Mouse (Mus musculus): ENCODE results near the gene Eda.

Gene Eda

DNA sequence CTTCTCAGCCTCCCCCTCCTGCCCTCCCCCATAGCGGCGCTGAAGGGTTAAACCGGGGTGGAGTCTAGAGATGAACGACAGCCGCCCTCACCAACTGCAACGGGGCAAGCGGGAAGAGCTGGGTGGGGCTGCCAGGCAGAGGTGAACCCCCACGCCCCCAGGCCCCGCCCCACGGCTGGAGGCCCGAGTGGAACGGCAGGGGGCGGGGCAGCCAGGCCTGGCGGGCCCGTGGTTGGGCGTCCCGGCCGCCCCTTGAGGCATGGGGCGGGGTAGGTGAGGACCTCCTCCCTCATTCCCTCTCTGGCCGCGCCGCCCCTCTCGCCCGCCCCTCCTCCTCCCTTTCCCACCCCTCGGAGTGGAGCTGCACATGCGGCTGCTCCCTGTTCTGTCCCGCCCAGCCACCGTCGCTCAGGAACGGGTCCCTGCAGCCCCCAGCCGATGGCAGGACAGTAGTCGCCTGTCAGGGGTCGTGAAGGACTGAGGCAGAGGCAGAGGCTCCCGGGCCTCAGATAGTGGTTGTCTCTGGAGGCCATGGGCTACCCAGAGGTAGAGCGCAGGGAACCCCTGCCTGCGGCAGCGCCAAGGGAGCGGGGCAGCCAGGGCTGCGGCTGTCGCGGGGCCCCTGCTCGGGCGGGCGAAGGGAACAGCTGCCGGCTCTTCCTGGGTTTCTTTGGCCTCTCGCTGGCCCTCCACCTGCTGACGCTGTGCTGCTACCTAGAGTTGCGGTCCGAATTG lies at the start of gene Eda:
TSS of gene Eda (plus strand) at position 357 of the 735 bp plus-strand sequence.
- peak; percentile 78 for DNase-seq

DNA sequence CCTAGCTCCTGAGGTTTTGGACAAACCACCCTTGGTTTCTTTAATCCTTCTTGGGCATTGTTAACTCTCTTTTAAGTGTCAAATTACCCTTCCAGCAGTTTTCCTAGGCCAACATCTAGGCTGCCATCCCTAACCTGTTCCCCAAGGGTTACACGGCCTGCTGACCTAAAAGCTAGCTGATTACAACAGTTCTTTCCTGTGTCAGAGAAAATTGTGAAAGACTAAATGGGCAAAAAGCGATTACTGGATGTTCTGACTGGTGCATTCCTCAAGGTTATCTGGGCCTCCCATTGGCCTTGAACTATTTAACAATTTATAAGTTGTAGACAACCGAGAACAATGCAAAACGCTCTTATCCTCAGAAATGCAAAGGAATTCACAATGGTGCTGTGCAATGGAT lies 14.4 kb upstream of the Eda start:
- no peak for DNase-seq

DNA sequence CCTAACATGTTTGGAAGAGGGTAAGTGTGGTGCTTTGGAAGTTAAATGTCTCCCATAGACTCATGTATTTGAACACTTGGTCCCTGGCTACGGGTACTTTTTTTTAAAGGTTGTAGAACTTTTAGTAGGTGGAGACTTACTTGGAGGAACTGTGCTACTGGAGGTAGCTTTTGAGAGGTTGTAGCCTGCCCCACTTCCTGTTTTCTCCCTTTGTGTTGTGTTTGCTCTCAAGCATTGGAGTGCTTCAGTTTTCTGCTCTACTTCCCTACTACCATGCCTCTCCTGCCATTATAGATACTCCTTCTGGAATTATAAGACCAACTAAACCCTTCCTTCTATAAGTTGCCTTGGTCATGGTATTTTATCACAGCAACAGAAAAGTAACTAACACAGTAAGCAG lies 5.3 kb upstream of the Eda start:
- no peak for DNase-seq

DNA sequence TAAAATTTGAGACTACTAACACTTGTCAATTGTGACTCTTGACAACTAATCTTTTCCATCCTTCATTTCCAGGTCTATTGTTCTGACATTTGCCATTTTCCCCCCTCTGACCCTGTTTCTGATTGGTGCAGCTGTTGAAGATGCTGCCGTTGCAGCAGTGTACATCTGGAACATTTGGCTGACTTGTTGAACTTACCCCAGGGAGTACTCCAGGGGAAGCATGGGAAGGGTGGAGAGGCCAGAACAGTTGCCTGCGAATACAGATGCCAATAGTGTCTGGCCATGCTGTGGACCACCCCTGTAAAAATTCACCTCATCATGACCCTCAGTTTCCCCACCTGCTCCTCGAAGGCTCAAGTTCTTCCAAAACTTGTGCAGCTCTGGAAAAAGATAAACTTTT lies 1.0 kb upstream of the Eda start:
- DNase-seq = no peak

DNA sequence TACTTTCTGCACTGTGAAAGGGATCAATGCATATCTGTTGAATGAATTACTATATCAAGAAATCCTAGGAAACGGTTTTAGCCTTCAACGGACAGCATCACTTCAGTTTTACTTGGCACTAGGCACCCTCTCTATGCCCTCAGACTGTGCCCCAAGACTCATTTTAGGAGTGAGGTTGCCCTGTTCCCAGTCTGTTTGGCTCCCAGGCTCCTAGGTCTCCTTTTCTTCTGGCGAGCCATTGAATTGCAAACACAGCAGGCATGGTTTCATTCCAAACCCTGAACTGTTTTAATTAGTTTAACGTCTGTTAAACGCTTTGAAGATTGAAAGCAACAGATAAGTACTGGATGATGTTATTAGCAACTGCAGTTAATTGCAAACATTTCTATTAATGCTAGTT lies 603 bp upstream of the Eda start:
- DNase-seq = no peak

DNA sequence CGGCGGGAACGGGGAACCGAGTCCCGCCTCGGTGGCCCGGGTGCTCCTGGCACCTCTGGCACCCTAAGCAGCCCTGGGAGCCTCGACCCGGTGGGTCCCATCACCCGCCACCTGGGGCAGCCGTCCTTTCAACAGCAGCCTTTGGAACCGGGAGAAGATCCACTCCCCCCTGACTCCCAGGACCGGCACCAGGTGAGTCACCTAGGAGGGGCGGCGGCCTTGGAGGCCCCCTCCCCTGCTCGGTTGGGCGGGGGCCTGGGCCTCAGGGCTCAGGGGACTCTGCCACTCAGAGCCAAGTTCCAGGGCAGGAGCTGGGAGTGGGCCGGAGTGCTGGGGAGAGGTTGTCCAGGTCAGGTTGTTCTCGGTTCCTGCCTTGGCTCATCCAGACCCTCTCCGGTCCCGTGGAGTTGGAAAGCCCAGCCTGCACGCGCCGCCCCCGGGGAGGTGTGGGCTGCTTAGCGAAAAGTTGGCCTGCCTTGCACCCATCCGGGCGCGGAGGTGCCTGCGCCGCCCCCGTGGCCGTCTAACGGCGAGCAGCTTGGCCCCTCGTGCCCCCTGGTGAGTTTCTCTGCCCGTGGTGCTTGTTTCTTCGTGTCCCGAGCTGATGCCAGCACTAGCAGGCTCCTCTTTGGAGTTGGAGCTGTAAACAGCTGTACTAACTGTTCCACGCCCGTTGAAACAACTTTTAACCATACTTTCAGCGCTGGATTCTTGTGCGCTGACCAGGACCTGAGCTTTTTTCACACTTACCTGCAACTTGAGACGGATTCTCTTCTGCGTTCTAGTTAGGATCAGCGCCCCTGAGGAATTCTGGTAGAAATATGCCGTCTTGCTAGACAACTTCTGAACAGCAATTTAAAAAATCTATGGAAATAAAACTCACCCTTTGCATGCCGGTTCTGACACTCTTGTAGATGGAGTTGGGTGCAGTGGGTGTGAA lies 849 bp downstream of the Eda start:
- peak; percentile 6 for DNase-seq

DNA sequence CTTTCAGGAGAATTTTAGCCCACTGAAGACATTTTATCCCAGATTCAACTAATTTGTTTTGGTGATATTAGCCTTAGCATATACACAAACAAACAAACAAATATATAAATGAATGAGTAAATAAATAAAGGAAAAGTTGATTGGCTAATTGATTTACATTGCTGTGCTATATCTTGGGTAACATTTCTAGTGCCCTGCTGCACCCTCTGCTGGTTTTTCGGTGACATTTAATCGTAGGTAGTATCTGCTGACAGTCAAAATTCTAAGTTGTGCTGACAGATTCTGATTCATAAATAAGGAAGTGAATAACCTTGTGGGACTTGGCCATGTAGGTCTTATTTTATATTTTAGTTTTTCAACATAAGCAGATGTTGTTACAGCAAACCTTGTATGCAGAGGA lies 2.9 kb downstream of the Eda start:
- no peak for DNase-seq

DNA sequence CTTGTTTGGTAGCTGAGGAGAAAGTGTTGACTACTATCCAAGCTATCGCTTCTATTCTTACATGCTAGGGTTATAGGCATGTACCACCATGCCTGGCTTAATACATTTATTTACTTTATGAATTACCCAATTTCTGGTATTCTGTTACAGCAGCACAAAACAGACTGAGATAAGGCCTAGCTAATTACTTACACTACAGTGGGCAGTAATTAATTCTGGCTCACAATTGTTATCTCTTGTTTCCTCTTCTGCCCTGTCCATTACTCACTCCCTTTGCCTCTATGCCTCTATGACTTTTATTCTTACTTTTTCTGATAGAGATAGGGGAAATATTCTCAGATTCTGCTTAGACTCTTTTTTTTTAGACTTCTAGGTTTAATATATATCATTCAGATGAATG lies 18.0 kb downstream of the Eda start:
- no peak for DNase-seq

DNA sequence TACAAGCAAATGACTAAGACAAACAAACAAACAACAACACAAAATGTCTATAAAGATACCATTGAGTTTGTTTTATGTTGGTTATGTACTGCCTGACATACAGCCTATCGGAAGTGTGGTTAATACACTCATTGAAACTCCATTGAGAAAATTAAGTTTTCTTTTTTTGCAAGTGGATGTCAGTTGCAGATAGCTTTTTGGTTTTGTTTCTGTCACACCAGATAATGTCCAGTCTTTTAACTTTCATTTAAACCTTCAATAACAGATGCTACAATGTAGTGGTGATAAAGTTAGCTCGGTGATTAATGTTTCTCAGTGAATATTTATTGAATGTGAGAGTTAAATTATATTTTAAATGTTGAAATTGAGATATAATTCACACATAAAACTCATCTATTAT lies 23.9 kb downstream of the Eda start:
- DNase-seq = no peak

DNA sequence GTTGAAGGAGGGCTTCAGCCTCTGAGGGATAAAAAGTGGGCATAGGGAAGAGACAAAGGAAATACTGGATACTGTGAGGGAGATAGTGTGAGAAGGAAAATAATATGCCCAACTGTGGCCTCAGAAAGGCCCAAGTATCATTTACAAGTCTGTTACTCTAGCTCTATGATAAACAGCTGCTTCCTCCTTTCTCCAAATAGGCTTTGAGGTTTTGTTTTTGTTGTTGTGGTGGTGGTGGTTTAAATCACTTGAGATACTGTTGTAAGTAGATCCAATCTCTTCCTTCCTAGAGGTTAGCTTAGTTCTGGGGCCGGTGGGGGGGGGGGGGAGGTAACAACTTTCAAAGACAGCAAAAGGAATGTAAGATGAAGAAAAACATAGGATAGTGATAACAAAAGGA lies 143.0 kb downstream of the Eda start:
- DNase-seq = no peak

DNA sequence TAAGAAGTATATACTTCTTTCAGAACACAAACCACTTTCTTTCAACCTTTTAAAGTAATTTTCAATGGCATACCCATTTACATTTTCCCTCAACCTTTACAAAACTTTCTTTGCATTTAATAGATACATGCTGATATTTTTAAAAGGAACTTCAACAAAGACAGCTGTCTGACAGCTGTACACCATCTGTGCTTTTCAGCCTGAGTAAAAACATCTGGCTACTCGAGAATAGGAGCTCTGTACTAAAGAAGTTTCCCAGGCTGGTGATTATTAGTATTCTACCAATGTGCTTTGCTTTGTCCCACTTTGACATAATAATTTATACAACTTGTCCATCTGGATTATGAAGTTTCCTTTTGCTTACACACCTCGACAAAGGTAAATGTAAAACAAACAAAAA lies 219.9 kb downstream of the Eda start:
- DNase-seq = no peak

DNA sequence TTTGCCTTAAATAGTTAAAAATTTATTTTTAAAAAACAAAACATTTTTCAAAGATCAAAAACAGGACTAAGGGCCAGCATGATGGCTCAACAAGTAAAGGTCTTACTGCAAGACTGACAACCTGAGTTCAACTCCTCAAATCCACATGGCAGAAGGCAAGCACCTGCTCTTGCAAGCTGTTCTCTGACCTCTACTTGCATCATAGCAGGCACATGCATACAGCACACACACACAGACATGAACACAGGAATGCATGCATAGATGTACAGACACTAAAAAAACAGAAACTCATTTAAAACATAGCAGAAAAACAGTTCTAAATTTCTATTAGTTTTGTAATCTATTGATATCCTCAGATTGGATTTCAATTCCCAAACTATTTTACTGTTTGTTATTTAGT lies 338.2 kb downstream of the Eda start:
- DNase-seq = no peak

DNA sequence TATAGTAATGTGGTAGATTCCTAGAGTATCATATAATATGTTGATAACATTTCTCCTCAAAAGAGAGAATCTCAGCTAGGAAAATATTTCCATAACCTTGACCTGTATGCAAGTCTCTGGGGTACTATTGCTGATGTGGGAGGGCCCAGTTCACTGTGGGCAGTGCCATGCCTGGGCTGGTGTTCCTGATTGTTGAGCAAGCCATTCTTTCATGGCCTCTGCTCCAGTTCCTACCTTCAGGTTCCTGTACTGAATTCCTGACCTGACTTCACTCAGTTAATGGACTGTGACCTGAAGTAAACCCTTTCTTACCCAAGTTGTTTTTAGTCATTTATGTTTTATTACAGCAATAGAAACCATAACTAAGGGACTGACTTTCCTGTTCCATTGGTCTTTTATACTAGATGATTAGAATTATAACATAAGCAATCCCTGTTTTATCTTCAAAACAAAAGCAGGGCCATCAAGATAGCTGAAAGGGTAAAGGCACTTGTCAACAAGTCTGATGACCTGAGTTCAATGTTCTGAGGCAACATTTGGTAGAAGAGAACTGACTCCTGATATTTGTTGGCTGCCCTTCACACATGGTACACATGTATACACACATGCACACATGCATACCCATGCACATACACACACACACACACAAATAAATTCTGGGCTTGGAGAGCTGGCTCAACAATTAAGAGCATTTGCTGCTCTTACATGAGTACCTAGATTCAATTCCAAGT lies 338.9 kb downstream of the Eda start:
- no peak for DNase-seq

DNA sequence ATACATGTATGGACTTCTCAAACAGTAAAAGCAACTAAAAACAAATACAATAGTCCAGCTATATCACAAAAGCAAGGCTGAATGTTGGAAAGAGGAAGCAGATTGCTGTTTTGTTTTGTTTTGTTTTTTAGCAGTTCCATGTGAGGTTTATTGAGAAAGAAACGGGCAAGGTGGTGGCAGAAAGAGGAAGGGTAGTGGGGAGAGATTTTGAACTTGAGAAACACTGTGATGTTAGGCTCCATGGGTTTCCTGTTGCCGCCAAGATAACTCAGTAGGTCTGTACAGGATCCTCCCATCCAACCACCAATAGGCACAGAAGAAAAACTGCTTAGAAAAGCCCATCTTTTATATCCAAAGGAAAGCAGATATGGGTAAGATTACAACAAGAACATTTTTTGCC lies 365.3 kb downstream of the Eda start:
- DNase-seq = no peak

DNA sequence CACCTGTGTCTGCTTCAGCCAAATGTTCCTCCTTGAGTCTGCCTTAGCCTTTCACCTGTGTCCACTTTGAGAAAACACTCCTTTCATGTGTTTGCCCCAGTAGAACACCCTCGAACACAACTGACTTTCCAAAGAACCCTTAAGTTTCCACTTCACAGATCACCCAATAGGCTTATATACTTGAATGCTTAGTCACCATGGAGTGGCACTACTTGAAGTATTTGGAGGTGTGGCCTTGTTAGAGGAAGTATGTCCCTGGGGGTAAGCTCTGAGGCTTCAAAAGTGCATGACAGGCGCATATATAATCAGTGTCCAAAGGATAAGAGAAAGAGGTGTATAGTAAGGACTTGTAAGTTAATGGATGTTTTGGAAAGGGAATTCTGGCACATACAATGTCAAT lies 369.0 kb downstream of the Eda start:
- DNase-seq = no peak

DNA sequence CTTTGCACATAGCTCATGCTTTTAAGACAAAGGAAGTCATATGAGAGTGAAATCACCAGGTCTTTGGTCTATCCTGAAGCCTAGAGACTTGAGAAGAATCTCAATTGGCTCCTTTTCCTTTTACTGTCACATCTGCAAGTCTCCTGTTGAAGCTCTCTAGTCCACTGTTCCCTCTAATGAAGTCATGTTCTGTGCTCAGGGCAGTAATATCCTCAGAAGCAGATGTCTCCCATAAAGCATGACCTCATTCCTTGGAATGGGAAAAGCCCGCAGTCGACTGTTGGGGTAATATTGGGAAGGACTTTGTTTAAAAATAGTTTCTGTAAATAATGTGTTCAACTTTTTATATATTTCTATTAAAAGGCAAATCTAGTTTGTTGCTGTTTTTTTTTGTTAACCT lies 381.6 kb downstream of the Eda start:
- DNase-seq = no peak

DNA sequence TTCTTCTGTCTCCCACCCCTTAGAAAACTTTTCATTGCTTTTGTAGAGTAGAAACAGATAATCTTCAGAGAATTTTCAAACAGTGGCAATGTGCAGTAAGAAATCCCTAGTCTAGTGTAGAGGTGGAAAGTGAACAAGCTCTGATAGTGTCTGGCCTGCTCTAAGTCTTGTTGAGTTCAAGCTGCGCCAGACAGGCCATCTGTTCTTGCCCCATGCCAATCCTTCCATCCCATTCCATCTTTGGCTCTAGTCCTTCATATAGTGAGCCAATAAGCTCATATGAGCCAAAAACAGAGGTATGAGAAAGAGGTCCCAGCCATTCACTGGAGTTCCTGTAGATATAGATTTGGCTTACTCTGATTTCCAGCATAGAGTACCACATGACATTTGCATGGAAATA lies 414.5 kb downstream of the Eda start:
- DNase-seq = no peak

DNA sequence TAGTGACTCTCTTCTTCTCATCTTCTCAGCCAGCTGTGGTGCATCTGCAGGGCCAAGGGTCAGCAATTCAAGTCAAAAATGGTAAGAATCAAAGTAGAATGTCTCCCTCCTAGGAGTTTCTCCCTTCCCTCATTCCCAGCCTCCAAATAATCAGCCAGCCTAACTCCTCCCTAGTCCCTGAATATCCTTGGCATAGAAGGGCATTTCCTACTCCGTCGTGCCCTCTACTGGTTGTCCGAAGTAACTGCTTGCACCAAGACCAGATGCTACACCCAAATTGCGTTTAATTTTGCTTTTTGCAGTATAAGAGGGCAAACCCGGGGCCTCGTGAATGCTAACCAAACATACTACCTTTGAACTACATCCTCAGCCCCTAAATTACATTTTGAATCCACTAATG lies 416.9 kb downstream of the Eda start:
- DNase-seq = peak; percentile 43

DNA sequence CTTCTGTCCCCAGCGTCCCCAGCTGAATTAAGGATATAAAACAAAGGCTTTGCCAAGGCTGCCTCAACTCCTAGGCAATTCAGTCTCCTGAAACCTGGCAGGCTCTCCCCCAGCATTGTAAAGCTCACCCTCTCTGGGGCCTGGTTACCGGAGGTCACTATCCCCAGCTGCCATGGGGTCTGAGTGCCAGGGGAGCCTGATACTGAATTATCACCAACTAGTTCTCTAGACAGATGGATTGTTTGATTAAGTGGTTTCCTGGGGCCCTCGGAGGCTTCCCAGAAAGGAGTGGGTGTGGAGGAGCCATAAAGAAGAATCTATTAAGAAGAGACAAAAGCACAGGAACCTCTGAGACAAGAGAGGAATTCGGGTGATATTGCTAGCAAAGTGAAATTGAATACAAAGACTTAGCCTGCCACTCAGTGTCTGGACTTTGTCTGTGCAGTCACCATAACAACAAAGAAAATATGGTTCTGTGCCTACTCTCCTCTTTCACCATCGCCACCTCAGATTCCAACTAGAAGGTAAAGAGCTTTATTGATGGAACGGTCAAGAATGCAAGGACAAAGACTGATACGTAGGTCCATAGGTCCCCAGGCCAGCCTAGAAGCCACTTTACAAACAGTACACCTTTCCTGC lies 418.9 kb downstream of the Eda start:
- DNase-seq = no peak

DNA sequence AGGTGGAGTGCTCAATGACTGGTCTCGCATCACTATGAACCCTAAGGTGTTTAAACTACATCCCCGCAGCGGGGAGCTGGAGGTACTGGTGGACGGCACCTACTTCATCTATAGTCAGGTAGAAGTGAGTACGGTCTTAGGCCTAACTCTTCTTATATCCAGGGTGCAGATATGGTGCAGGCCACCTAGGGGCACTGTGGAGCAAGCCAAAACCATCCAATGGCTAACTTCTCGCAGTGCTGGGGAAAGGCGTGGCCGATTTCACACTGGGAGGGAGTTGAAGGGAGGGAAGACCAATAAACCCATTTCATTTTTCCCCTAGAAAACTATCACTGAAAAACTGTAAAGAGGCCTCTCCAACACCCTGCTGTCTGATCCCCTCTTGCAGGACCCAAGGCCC lies 419.6 kb downstream of the Eda start:
- no peak for DNase-seq

DNA sequence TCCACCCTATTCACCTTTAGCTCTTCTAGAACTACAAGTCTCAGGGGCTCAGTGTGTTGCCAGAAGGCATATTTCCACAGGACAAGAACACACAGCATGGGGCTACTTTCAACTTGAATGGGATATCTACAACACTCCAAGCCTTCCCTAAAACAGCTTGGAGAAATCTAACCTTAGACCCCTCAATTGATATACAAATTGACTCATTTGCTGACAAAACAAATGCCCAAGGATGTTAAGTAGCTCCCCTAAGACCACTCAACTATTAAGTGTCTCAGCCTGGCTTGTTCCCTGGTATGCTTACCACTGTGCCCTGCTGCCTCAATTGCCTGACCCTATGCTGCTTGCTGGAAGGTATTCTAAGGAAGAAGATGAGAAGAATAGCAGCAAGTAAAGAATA lies 425.5 kb downstream of the Eda start:
- DNase-seq = no peak

DNA sequence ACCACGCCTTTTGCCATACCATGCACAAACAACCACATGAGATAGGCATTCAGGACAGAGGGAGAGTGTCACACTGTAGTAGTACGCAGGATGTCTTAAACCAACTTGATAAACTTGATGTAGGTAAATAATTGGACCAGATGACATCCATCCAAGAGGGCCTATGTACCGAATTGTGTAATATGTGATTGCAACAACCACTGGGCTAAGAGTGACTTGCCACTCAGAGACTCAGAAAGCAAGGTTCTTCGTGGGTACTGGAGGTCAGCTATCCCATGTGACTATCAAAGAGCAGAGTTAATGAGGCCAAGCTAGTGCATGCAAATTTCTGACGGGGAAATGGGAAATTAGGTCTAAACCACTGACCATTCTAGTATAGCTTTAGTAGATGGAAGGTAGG lies 426.3 kb downstream of the Eda start:
- DNase-seq = no peak

DNA sequence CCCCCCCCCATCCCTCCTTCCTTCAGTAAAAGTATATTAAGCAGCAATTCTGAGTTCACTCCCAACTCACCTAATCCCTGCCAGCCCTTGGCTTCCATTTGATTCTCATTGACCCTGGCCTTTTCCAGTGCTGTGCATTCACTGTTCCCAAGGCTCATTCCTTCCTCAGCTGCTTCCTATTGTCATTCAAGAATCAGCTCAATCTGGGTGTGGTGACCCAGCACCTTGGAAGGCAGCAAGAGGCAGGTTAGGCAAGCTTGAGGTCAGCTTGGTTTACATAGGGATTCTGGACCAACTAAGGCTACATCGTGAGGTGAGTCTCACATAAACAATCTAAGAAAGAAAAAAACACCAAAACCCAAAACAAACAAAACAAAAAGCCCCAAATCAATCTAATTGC lies 433.8 kb downstream of the Eda start:
- no peak for DNase-seq
